Mouse (Mus musculus) liver, embryonic 16.5 days (tissue): ENCODE data around the gene Diexf. TPM values are rescaled to one million over a fixed set of nuclear protein-coding genes. Genes with fewer than 3 reads are reported as not detected.

ENCODE experiments used
- ATAC-seq: fragments of 200-750 bp; cut with Nextera tagmentation; 2 replicates; pipeline ENCODE4 v1.8.0; 2017; ENCODE audit warnings: low read depth, mild to moderate bottlenecking, moderate number of reproducible peaks, moderate library complexity
- H3K27ac ChIP-seq: fragments of 300-500 bp; sonication (generic); 2 replicates; pipeline ENCODE4 v1.5.1; 2014; ENCODE audit warnings: mild to moderate bottlenecking, low read length
- H3K27me3 ChIP-seq: fragments of 300-500 bp; sonication (generic); 2 replicates; pipeline ENCODE4 v1.6.1; 2014; ENCODE audit warnings: low read depth, low read length, mixed read lengths; ENCODE audit not compliant: control insufficient read depth, insufficient read depth
- H3K36me3 ChIP-seq: fragments of 300-500 bp; sonication (generic); 2 replicates; pipeline ENCODE4 v1.6.1; 2014; ENCODE audit warnings: mild to moderate bottlenecking; ENCODE audit not compliant: control insufficient read depth, insufficient read depth
- H3K4me1 ChIP-seq: fragments of 300-500 bp; sonication (generic); 2 replicates; pipeline ENCODE4 v1.6.1; 2014; ENCODE audit warnings: low read depth, low read length, mixed read lengths; ENCODE audit not compliant: control insufficient read depth
- H3K4me2 ChIP-seq: fragments of 300-500 bp; sonication (generic); 2 replicates; pipeline ENCODE4 v1.6.1; 2014; ENCODE audit warnings: low read depth, low read length, mixed read lengths
- H3K4me3 ChIP-seq: fragments of 300-500 bp; sonication (generic); 2 replicates; pipeline ENCODE4 v1.5.1; 2014; ENCODE audit warnings: low read depth, mild to moderate bottlenecking, low read length
- H3K9ac ChIP-seq: fragments of 300-500 bp; sonication (generic); 2 replicates; pipeline ENCODE4 v1.6.1; 2014; ENCODE audit warnings: low read depth, low read length
- H3K9me3 ChIP-seq: fragments of 300-500 bp; sonication (generic); replicated peaks from 2 replicates; pipeline ENCODE4 v1.6.1; 2016; ENCODE audit warnings: low read length; ENCODE audit not compliant: control insufficient read depth
- WGBS: fragments of 180-500 bp; shearing (Covaris S2); extraction: QIAGEN DNeasy Blood & Tissue Kit; methylation state at CpG from one replicate; pipeline ENCODE4 v1.1.7; 2014; ENCODE audit not compliant: insufficient replicate concordance; 5-methylcytosine and 5-hydroxymethylcytosine counted together
- polyA plus RNA-seq: library from polyadenylated mRNA; unstranded; fragments of >200 nt; fragmentation: Nextera tagmentation; extraction: Ambion mirVana; gene quantifications from 2 replicates; pipeline ENCODE4 v1.2.1, GENCODE M21; 2015

Gene Diexf
- polyA plus RNA-seq, 1 experiment from 2014 or later = 3.1 TPM

- Histone ChIP-seq H3K4me2 (no peak overlapping the region), H3K4me3 (no peak overlapping the region), H3K27me3 (no peaks in the 10 kb centered on the region), H3K27ac (no peak overlapping the region), H3K4me1 (no peaks in the 10 kb centered on the region), H3K9ac (no peak overlapping the region), H3K36me3 (peaks cover 2% of the 10 kb centered on the region; the same call in 1 of the 2 replicates), H3K9me3 (no peaks in the 10 kb centered on the region)
- no peak for ATAC-seq
- 66% methylated on average over 5 of the region's 5 CpGs for WGBS
Measured at GRCm38 (mm10) chr1:193102556-193102955, 27.5 kb downstream of the Diexf start.

GRCm38 (mm10) chr1:193102029-193102428 lies 28.0 kb downstream of the Diexf start:
- Histone ChIP-seq H3K9me3 (no peaks in the 10 kb centered on the region), H3K36me3 (no peaks in the 10 kb centered on the region; the same call in 1 of the 2 replicates), H3K4me1 (no peaks in the 10 kb centered on the region), H3K27me3 (no peaks in the 10 kb centered on the region), H3K4me2 (no peak overlapping the region), H3K27ac (no peak overlapping the region), H3K9ac (no peak overlapping the region), H3K4me3 (no peak overlapping the region)
- ATAC-seq = no peak
- whole genome bisulfite sequencing = 35% methylated on average over 4 of the region's 4 CpGs

- Histone ChIP-seq H3K27me3 (no peaks in the 10 kb centered on the region), H3K4me2 (no peak overlapping the region), H3K36me3 (no peaks in the 10 kb centered on the region), H3K9ac (no peak overlapping the region), H3K27ac (no peak overlapping the region), H3K4me1 (no peaks in the 10 kb centered on the region), H3K4me3 (no peak overlapping the region), H3K9me3 (no peaks in the 10 kb centered on the region)
- no peak for ATAC-seq
- WGBS = 60% methylated on average over 3 of the region's 3 CpGs
Measured at GRCm38 (mm10) chr1:193098946-193099345, 31.1 kb downstream of the Diexf start.

GRCm38 (mm10) chr1:193093596-193093995 lies 36.5 kb downstream of the Diexf start:
- Histone ChIP-seq H3K9me3 (no peaks in the 10 kb centered on the region), H3K27me3 (no peaks in the 10 kb centered on the region), H3K4me3 (no peak overlapping the region), H3K27ac (no peak overlapping the region), H3K4me1 (no peaks in the 10 kb centered on the region), H3K36me3 (no peaks in the 10 kb centered on the region), H3K9ac (no peak overlapping the region), H3K4me2 (no peak overlapping the region)
- no peak for ATAC-seq
- WGBS = 66% methylated on average over 3 of the region's 3 CpGs

GRCm38 (mm10) chr1:193092771-193093170 lies 37.3 kb downstream of the Diexf start:
- H3K4me1 ChIP-seq = no peaks in the 10 kb centered on the region
- no peak overlapping the region for H3K27ac ChIP-seq
- H3K9me3 ChIP-seq = no peaks in the 10 kb centered on the region
- no peak overlapping the region for H3K4me3 ChIP-seq
- ATAC-seq = no peak
- 32% methylated on average over 1 of the region's 1 CpGs for WGBS
- no peak overlapping the region for H3K9ac ChIP-seq
- H3K4me2 ChIP-seq = no peak overlapping the region
- no peaks in the 10 kb centered on the region for H3K27me3 ChIP-seq
- no peaks in the 10 kb centered on the region for H3K36me3 ChIP-seq

GRCm38 (mm10) chr1:193090894-193091293 lies 39.2 kb downstream of the Diexf start:
- H3K4me2 ChIP-seq = no peak overlapping the region
- no peaks in the 10 kb centered on the region for H3K4me1 ChIP-seq
- 69% methylated on average over 11 of the region's 11 CpGs for WGBS
- H3K4me3 ChIP-seq = no peak overlapping the region
- H3K27me3 ChIP-seq = no peaks in the 10 kb centered on the region
- no peak overlapping the region for H3K9ac ChIP-seq
- no peaks in the 10 kb centered on the region for H3K9me3 ChIP-seq
- H3K27ac ChIP-seq = no peak overlapping the region
- no peak for ATAC-seq
- H3K36me3 ChIP-seq = no peaks in the 10 kb centered on the region

GRCm38 (mm10) chr1:193090211-193090871 lies 39.7 kb downstream of the Diexf start:
- no peaks in the 10 kb centered on the region for H3K27me3 ChIP-seq
- no peak overlapping the region for H3K4me3 ChIP-seq
- WGBS = 69% methylated on average over 18 of the region's 18 CpGs
- H3K4me1 ChIP-seq = no peaks in the 10 kb centered on the region
- ATAC-seq = no peak
- no peak overlapping the region for H3K27ac ChIP-seq
- H3K36me3 ChIP-seq = no peaks in the 10 kb centered on the region
- H3K9me3 ChIP-seq = no peaks in the 10 kb centered on the region
- no peak overlapping the region for H3K4me2 ChIP-seq
- no peak overlapping the region for H3K9ac ChIP-seq

- H3K4me2 ChIP-seq = no peak overlapping the region
- no peaks in the 10 kb centered on the region for H3K36me3 ChIP-seq
- H3K27ac ChIP-seq = no peak overlapping the region
- H3K27me3 ChIP-seq = no peaks in the 10 kb centered on the region
- WGBS = 45% methylated on average over 3 of the region's 3 CpGs
- no peak overlapping the region for H3K4me3 ChIP-seq
- H3K4me1 ChIP-seq = no peaks in the 10 kb centered on the region
- no peak overlapping the region for H3K9ac ChIP-seq
- ATAC-seq = no peak
- no peaks in the 10 kb centered on the region for H3K9me3 ChIP-seq
Measured at GRCm38 (mm10) chr1:193089683-193090082, 40.4 kb downstream of the Diexf start.

GRCm38 (mm10) chr1:193089211-193089610 lies 40.9 kb downstream of the Diexf start:
- no peak overlapping the region for H3K4me3 ChIP-seq
- no peaks in the 10 kb centered on the region for H3K36me3 ChIP-seq
- no peaks in the 10 kb centered on the region for H3K27me3 ChIP-seq
- no peak overlapping the region for H3K4me2 ChIP-seq
- ATAC-seq = no peak
- 75% methylated on average over 6 of the region's 6 CpGs for WGBS
- H3K27ac ChIP-seq = no peak overlapping the region
- no peaks in the 10 kb centered on the region for H3K9me3 ChIP-seq
- H3K4me1 ChIP-seq = no peaks in the 10 kb centered on the region
- H3K9ac ChIP-seq = no peak overlapping the region
